Mouse (Mus musculus) stomach, embryonic 16.5 days (tissue): Measurements from ENCODE around the gene 6820408C15Rik. TPM values are rescaled to one million over a fixed set of nuclear protein-coding genes. Genes with fewer than 3 reads are reported as not detected.
A peak's percentile ranks its signal among the peaks of the same experiment; 100 is the strongest.
"Not testable (repeated sequence)": the region's sequence is repeated elsewhere in the genome, so short reads cannot be mapped to it uniquely, and the experiment has no call there.

Experiments used
- ATAC-seq: fragments of 200-750 bp; cut with Nextera tagmentation; 2 replicates; pipeline ENCODE4 v1.8.0; 2017; ENCODE audit warnings: moderate number of reproducible peaks, moderate TSS enrichment; ENCODE audit not compliant: insufficient read depth, low FRiP score
- H3K27ac ChIP-seq: fragments of 300-500 bp; sonication (generic); 2 replicates; pipeline ENCODE4 v1.5.1; 2014; ENCODE audit warnings: low read length
- H3K27me3 ChIP-seq: fragments of 300-500 bp; sonication (generic); 2 replicates; pipeline ENCODE4 v1.6.1; 2014; ENCODE audit warnings: low read length, control low read depth, mixed read lengths; ENCODE audit not compliant: control insufficient read depth, insufficient read depth
- H3K36me3 ChIP-seq: fragments of 300-500 bp; sonication (generic); 2 replicates; pipeline ENCODE4 v1.6.1; 2014; ENCODE audit warnings: low read length; ENCODE audit not compliant: control insufficient read depth, insufficient read depth
- H3K4me1 ChIP-seq: fragments of 300-500 bp; sonication (generic); 2 replicates; pipeline ENCODE4 v1.6.1; 2014; ENCODE audit warnings: low read length, control low read depth, mixed read lengths; ENCODE audit not compliant: control insufficient read depth, insufficient read depth
- H3K4me2 ChIP-seq: fragments of 300-500 bp; sonication (generic); 2 replicates; pipeline ENCODE4 v1.6.1; 2014; ENCODE audit warnings: low read depth, low read length, mixed read lengths
- H3K4me3 ChIP-seq: fragments of 300-500 bp; sonication (generic); replicated peaks from 2 replicates; pipeline ENCODE4 v1.5.1; 2014; ENCODE audit warnings: mild to moderate bottlenecking, low read length
- H3K9ac ChIP-seq: fragments of 300-500 bp; sonication (generic); 2 replicates; pipeline ENCODE4 v1.6.1; 2014; ENCODE audit warnings: low read length
- H3K9me3 ChIP-seq: fragments of 300-500 bp; sonication (generic); replicated peaks from 2 replicates; pipeline ENCODE4 v1.6.1; 2016; ENCODE audit warnings: low read length, control low read depth; ENCODE audit not compliant: control insufficient read depth
- WGBS: fragments of 180-500 bp; shearing (Covaris S2); extraction: QIAGEN DNeasy Blood & Tissue Kit; methylation state at CpG from one replicate; pipeline ENCODE4 v1.1.7; 2014; 5-methylcytosine and 5-hydroxymethylcytosine counted together
- polyA plus RNA-seq: library from polyadenylated mRNA; unstranded; fragments of >200 nt; fragmentation: Nextera tagmentation; extraction: Ambion mirVana; gene quantifications from 2 replicates; pipeline ENCODE4 v1.2.1, GENCODE M21; 2015

Gene 6820408C15Rik
- polyA plus RNA-seq, 1 experiment from 2014 or later: 0.79 TPM

GRCm38 (mm10) chr2:152415786-152416185, 399 bp downstream of the 6820408C15Rik start:
- H3K4me2 ChIP-seq: peak overlapping the region; percentile 87
- no peaks in the 10 kb centered on the region for H3K27me3 ChIP-seq
- 93% methylated on average over 3 of the region's 3 CpGs for WGBS
- 0 out of 2 replicates have a peak, but pooled peaks cover 4% of the 10 kb centered on the region for H3K36me3 ChIP-seq
- peak overlapping the region; percentile 99 for H3K27ac ChIP-seq
- peak overlapping the region; percentile 88 for H3K4me3 ChIP-seq
- H3K4me1 ChIP-seq: peaks cover 20% of the 10 kb centered on the region
- H3K9me3 ChIP-seq: peaks cover 6% of the 10 kb centered on the region; the same call in 1 of the 2 replicates
- ATAC-seq: no peak
- no peak overlapping the region for H3K9ac ChIP-seq

- Histone ChIP-seq H3K4me1 (no peaks in the 10 kb centered on the region), H3K9me3 (no peaks in the 10 kb centered on the region), H3K27me3 (no peaks in the 10 kb centered on the region), H3K4me3 (no peak overlapping the region), H3K27ac (no peak overlapping the region), H3K4me2 (peak overlapping the region; percentile 27), H3K36me3 (no peaks in the 10 kb centered on the region), H3K9ac (0 out of 2 replicates have a peak overlapping the region, but pooled peaks have one; percentile 21)
- WGBS: 9% methylated on average over 12 of the region's 12 CpGs
- no peak for ATAC-seq
Measured at GRCm38 (mm10) chr2:152427493-152427892, 12.1 kb downstream of the 6820408C15Rik start.

GRCm38 (mm10) chr2:152428481-152428880, 13.1 kb downstream of the 6820408C15Rik start:
- not testable (repeated sequence) for H3K4me1 ChIP-seq, H3K27me3 ChIP-seq, H3K9me3 ChIP-seq, ATAC-seq, H3K36me3 ChIP-seq, H3K4me2 ChIP-seq, H3K9ac ChIP-seq, H3K27ac ChIP-seq, H3K4me3 ChIP-seq
- WGBS: 78% methylated on average over 2 of the region's 2 CpGs

GRCm38 (mm10) chr2:152436405-152436901, 21.1 kb downstream of the 6820408C15Rik start:
- no peaks in the 10 kb centered on the region for H3K36me3 ChIP-seq
- no peak overlapping the region for H3K4me2 ChIP-seq
- ATAC-seq: no peak
- no peak overlapping the region for H3K9ac ChIP-seq
- no peak overlapping the region for H3K27ac ChIP-seq
- 76% methylated on average over 7 of the region's 7 CpGs for WGBS
- no peaks in the 10 kb centered on the region for H3K9me3 ChIP-seq
- H3K27me3 ChIP-seq: no peaks in the 10 kb centered on the region
- no peaks in the 10 kb centered on the region for H3K4me1 ChIP-seq
- H3K4me3 ChIP-seq: no peak overlapping the region

GRCm38 (mm10) chr2:152436983-152437860, 21.8 kb downstream of the 6820408C15Rik start:
- Histone ChIP-seq H3K27me3 (no peaks in the 10 kb centered on the region), H3K4me2 (peak overlapping the region; percentile 62), H3K36me3 (no peaks in the 10 kb centered on the region), H3K27ac (no peak overlapping the region), H3K4me3 (peak overlapping the region; percentile 40), H3K9ac (peak overlapping the region; percentile 69), H3K9me3 (no peaks in the 10 kb centered on the region), H3K4me1 (no peaks in the 10 kb centered on the region)
- ATAC-seq: peak; percentile 78; the same call in 1 of the 2 replicates
- 2% methylated on average over 23 of the region's 23 CpGs for WGBS

- 54% methylated on average over 1 of the region's 1 CpGs for WGBS
Measured at GRCm38 (mm10) chr2:152438963-152439362, 23.6 kb downstream of the 6820408C15Rik start.

GRCm38 (mm10) chr2:152439833-152440232, 24.4 kb downstream of the 6820408C15Rik start:
- no peak overlapping the region for H3K9ac ChIP-seq
- H3K9me3 ChIP-seq: no peaks in the 10 kb centered on the region
- no peaks in the 10 kb centered on the region for H3K27me3 ChIP-seq
- no peak overlapping the region for H3K4me3 ChIP-seq
- no peak overlapping the region for H3K4me2 ChIP-seq
- no peak for ATAC-seq
- no peak overlapping the region for H3K27ac ChIP-seq
- 79% methylated on average over 2 of the region's 2 CpGs for WGBS
- H3K4me1 ChIP-seq: no peaks in the 10 kb centered on the region
- no peaks in the 10 kb centered on the region for H3K36me3 ChIP-seq

More at GRCm38 (mm10) chr2:152438963-152439362, 23.6 kb downstream of the 6820408C15Rik start:
- no peaks in the 10 kb centered on the region for H3K36me3 ChIP-seq
- H3K27me3 ChIP-seq: no peaks in the 10 kb centered on the region
- no peak overlapping the region for H3K4me3 ChIP-seq
- no peak overlapping the region for H3K27ac ChIP-seq
- no peak overlapping the region for H3K9ac ChIP-seq
- H3K4me1 ChIP-seq: no peaks in the 10 kb centered on the region
- no peak for ATAC-seq
- H3K9me3 ChIP-seq: no peaks in the 10 kb centered on the region
- no peak overlapping the region for H3K4me2 ChIP-seq

GRCm38 (mm10) chr2:152442322-152442721, 26.9 kb downstream of the 6820408C15Rik start:
- H3K4me1 ChIP-seq: no peaks in the 10 kb centered on the region
- no peak overlapping the region for H3K27ac ChIP-seq
- no peaks in the 10 kb centered on the region for H3K36me3 ChIP-seq
- H3K9me3 ChIP-seq: no peaks in the 10 kb centered on the region
- H3K4me2 ChIP-seq: no peak overlapping the region
- no peaks in the 10 kb centered on the region for H3K27me3 ChIP-seq
- no peak overlapping the region for H3K4me3 ChIP-seq
- no peak for ATAC-seq
- WGBS: 81% methylated on average over 4 of the region's 4 CpGs
- H3K9ac ChIP-seq: no peak overlapping the region

- ATAC-seq: no peak
- H3K36me3 ChIP-seq: no peaks in the 10 kb centered on the region
- no peak overlapping the region for H3K27ac ChIP-seq
- no peak overlapping the region for H3K4me2 ChIP-seq
- no peaks in the 10 kb centered on the region for H3K27me3 ChIP-seq
- no peak overlapping the region for H3K4me3 ChIP-seq
- H3K9me3 ChIP-seq: no peaks in the 10 kb centered on the region
- 82% methylated on average over 8 of the region's 8 CpGs for WGBS
- no peaks in the 10 kb centered on the region for H3K4me1 ChIP-seq
- no peak overlapping the region for H3K9ac ChIP-seq
Measured at GRCm38 (mm10) chr2:152443281-152443680, 27.9 kb downstream of the 6820408C15Rik start.
